Mouse (Mus musculus): ENCODE results near the gene Raph1.
A peak's percentile ranks its signal among the peaks of the same experiment; 100 is the strongest.

The Raph1 gene

DNA sequence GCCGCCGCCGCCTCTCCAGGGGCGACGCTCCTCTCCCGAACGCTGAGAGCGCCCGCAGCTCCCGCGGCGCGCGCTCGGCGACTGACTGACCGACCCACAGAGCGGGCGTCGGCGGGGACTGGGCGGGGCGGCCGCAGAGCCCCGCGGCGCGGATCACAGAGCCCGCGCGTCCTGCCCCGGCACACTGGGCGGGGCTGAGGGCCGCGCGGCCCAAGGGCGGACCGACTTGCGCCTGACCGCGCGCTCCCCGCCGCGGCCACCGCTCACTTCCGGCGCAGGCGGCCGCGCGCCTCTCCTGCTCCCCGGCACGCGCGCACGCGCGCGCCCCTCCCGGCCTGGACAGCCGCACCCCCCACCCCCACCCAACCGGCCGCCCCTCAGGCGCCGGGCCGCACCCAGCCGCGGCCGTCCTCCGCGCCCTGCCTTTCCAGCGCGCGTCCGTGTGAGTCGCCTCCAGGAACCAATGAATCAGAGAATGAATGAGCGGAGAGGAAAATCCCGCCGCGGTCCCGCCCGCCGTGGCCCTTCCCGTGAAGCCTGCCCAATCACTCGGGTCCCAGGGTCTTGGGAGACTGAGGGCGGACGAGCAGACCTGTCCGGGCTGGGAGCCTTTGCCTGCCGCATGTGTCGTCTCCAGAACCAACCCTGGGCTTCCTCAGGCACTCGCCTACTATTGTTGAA, at the start of gene Raph1:
TSS of gene Raph1 (minus strand) at position 474 of the 681 bp plus-strand sequence.
- DNase-seq (ENCODE audit: low read depth, low spot score) = peak; percentile 81

GRCm38 (mm10) chr1:60615703-60616102, 48.8 kb upstream of the Raph1 start:
- DNase-seq (ENCODE audit: low read depth, low spot score) = no peak

DNA sequence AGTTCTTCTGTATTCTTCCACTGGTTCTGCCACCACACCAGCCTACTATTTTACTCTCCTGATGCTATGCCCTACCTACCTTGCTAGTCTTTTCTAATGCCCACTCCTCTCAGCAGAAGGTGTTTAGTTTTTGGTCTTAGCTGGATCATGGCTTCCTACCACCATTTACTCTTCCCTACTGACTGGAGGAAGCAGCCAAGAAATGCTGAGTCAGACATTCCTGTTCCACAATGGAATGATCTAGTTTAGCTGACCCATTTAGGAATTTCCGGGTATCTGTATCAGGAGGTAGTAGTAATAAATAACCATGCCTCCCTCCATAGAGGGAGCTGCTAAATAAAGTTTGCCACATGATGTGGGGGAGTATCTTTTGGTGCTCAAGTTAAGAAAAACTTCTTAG, 48.0 kb upstream of the Raph1 start:
- no peak for DNase-seq (ENCODE audit: low read depth, low spot score)

DNA sequence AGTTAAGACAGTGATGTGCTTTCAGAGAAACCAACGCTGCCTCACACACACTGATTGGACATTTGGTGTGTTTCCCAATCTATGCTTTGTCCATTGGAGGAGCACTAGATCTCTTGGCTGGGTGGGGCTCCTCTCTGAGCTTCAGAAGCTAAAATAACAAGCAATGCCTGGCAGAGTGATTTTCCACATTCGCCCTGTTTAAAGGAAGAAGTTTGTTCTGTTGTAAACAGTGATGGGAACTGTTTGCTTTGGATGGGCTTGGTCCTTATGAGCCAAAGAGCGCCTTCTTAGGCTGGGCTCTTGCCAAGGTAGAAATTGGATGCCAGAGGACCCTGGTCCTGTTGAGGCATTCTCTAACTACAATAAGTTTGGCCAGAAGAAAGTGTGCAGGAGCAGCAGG, 45.1 kb upstream of the Raph1 start:
- no peak for DNase-seq (ENCODE audit: low read depth, low spot score)

DNA sequence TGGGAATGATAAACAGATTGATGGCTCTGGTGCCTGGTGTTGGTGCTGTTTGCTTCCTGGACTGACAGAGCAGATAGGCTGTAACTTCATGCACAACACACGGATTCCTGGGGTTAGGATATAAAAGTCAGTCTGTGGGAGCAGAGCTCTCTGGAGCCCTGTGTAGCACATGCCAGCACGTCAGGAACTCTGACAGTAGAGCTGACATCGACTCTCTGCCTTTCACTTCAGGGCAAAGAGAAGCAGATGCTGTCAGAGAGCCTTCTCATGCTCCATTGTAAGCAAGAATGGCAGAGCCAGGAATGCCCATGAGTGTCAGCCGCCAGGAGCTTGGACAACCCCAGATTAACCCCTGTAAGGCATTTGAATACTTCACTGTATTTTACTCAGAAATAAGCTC, 43.7 kb upstream of the Raph1 start:
- no peak for DNase-seq (ENCODE audit: low read depth, low spot score)

GRCm38 (mm10) chr1:60609011-60609775, 42.3 kb upstream of the Raph1 start:
- no peak for DNase-seq (ENCODE audit: low read depth, low spot score)

DNA sequence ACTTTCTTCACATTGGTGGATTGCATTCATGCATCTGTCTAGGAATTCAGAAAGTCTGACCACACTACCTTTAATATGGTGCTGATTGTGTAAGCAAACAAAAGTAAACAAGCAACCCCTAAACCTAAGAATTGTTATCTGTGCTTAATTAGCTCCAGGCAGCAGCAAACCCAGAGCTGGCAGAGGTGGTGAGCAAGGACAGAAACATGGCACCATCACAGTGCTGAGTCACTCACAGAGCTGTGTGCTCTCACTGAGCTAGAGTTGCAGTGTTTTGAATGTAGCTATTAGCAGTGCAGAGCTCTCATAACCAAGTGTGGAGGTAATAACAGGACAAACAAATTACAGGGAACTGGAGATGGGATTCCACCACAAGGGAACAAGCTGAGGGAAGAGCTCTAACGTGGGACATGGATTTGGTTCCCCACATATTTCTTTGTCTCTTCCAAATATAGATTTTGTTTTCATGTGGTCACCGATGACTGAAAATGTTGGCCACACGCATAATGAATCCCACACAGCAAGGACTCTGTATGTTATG, 37.6 kb upstream of the Raph1 start:
- no peak for DNase-seq (ENCODE audit: low read depth, low spot score)

DNA sequence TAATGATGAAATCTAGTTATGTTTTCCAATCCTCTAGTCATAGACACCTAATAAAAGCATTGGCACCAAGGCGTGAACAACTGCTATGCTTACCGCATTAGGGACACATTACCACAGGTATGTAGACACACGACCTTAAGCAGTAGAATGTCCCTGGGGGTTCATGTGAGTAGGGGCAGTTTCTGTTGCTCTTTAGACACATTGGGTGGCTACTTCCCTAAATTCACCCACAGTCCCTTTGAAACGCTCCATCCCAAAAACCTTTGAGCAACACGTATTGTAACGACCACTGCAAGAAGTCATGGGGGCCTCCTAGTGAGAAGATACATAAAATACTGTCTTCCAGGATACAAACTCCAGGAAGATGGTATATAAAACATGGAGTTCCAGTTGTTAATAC, 33.8 kb upstream of the Raph1 start:
- DNase-seq (ENCODE audit: low read depth, low spot score) = no peak

GRCm38 (mm10) chr1:60599926-60600325, 33.0 kb upstream of the Raph1 start:
- DNase-seq (ENCODE audit: low read depth, low spot score) = no peak

GRCm38 (mm10) chr1:60599013-60599701, 32.3 kb upstream of the Raph1 start:
- DNase-seq (ENCODE audit: low read depth, low spot score) = no peak

- no peak for DNase-seq (ENCODE audit: low read depth, low spot score)
Measured at GRCm38 (mm10) chr1:60596386-60597320, 29.7 kb upstream of the Raph1 start.

GRCm38 (mm10) chr1:60593101-60593500, 26.2 kb upstream of the Raph1 start:
- DNase-seq (ENCODE audit: low read depth, low spot score) = no peak

DNA sequence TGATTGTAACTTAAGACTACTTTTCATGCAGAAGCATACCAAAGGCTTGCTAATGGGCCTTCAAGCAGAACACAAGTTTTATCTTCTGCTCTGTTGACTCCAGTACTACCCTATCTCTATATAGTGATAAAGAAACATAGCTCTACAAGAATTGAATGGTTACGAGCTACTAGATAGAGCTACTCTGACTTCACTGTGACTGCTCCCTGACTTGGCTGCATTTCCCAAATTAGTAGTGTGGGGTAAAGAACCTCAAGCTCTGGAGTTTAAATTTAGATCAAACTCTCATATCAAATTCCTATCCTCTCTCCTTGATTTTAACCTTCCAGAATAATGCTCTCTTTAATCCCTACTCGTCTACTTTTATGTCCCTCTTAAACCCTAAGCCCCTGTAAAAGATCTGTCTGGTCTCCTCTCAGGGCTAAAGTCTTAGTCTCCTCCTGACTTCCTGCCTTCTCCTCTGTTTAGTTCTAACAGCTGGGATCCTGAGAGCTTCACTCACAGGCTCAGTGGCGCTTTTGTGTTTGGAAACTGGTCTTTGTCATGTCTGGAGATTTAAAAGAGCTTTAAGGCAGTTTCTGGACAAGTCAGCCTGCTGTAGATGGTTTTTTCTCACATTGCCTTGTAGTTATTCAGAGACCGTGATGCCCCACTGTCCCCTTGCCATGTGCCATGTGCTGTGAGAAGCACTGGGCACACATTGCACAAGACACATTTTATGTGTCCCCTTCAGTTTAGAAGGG, 22.2 kb upstream of the Raph1 start:
- no peak for DNase-seq (ENCODE audit: low read depth, low spot score)

GRCm38 (mm10) chr1:60580990-60581389, 14.1 kb upstream of the Raph1 start:
- DNase-seq (ENCODE audit: low read depth, low spot score) = no peak

DNA sequence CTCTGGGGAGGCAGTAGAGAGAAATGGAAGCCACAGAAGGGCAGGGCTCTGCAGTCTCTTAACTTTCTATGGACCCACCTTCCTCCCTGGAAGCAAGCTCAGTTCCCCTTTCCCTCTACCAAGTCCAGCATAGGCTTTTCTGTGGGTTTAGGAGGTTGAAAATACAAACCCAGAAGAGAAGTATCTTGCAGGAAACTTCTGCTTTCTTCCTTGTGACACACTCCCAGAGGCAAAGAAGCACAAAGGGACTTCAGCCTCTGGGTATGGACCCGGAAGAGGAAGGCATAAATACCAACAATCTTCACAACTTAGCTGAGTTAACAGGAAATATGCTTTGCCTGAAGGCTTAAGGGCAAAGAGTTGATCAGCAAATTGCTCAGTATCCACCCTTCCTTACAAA, 13.0 kb upstream of the Raph1 start:
- DNase-seq (ENCODE audit: low read depth, low spot score) = no peak

GRCm38 (mm10) chr1:60572699-60573098, 5.8 kb upstream of the Raph1 start:
- DNase-seq (ENCODE audit: low read depth, low spot score) = no peak

DNA sequence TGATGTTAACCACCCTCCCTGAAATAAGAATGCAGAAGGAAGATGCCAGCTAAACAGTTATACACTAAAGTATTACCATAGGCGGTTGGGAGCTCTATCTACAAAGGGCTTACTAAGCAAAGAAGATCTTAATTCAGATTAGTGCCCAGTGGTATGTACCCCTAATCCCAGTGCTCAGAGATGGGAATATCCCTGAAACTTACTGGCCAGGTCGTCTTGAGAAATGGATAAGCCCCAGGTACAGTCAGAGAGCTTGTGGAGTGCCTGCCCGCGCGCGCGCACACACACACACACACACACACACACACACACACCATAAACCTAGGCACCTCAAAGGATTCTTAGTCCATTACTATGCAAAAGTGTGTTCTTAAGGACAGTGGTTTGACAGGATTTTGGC, 2.8 kb upstream of the Raph1 start:
- DNase-seq (ENCODE audit: low read depth, low spot score) = peak; percentile 56

- no peak for DNase-seq (ENCODE audit: low read depth, low spot score)
Measured at GRCm38 (mm10) chr1:60569210-60569609, 2.3 kb upstream of the Raph1 start.

DNA sequence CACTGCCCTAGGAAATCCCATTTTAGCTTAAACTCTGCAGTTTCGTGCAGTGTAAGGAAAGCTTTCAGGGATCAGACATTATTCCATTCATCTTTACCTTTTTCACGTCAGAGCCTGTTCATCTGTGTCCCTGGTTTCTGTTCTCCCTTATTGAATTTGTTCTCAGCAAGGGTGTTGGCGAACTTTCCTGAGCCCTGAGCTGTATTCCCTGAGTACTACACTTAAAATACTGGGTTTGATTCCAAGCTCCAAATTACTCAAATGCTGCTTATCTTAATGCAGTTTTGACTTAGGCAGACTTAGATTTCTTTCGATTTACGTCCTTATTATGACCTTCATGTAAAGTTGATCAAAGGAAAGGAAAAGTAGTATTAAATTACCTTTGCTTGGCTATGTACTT, 417 bp upstream of the Raph1 start:
- no peak for DNase-seq (ENCODE audit: low read depth, low spot score)

DNA sequence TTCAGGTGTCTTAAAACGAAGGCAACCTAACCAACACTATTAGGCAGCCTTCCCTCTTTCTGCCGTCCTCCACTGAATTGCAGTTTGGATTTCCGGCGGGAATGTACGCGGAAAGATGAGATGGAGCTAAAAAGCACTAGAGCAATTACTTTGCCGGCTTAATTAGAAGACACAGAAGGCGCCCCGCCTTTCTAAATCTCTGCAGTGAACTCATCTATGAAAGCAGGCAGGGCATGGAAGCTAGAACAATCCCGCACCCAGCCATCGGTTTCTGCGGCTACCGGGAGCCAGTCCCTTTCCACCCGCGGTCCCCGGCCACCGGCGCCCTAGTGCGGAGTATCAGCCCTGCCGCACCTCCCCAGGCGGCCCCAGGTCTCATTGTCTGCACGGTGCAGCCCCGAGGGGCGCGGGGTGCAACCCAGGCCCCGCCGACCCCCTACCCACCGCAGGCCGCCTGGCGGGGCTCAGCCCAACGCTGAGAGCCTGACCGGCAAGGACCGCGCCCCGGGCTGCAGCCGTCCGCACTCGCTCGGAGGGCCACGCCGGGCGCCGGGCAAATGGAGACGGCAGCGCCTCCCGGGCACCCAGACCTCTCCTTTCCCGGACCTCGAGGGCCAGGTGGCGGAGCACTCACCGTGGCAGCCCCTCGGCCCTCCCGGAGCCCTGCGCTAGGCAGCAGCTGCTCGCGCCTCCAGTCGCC, 823 bp downstream of the Raph1 start:
- DNase-seq (ENCODE audit: low read depth, low spot score) = no peak

All from retina, adult 2 months (tissue).